Mouse (Mus musculus): Measurements from ENCODE around the gene Ell. TPM values are rescaled to one million over a fixed set of nuclear protein-coding genes. Genes with fewer than 3 reads are reported as not detected.
"Not testable (repeated sequence)": the region's sequence is repeated elsewhere in the genome, so short reads cannot be mapped to it uniquely, and the experiment has no call there.

Ell gene
- polyA plus RNA-seq, 1 experiment from 2014 or later, result 15.9 TPM

GRCm38 (mm10) chr8:70584606-70585257 is 45.5 kb downstream of the Ell start:
- no peak for ATAC-seq

GRCm38 (mm10) chr8:70585258-70585652 is 46.0 kb downstream of the Ell start:
- no peaks in the 10 kb centered on the region for H3K27me3 ChIP-seq (replicated peaks)
- peak; percentile 68; the same call in 1 of the 2 replicates for ATAC-seq
- WGBS, result 42% methylated on average over 7 of the region's 7 CpGs
- H3K9me3 ChIP-seq, result no peaks in the 10 kb centered on the region
- peaks cover 39% of the 10 kb centered on the region for H3K36me3 ChIP-seq
- no peak overlapping the region for H3K4me3 ChIP-seq (replicated peaks)
- H3K27ac ChIP-seq, result no peak overlapping the region
- H3K9ac ChIP-seq, result no peak overlapping the region
- H3K4me2 ChIP-seq (replicated peaks), result no peak overlapping the region
- no peaks in the 10 kb centered on the region for H3K4me1 ChIP-seq (replicated peaks)

More at GRCm38 (mm10) chr8:70584606-70585257, 45.5 kb downstream of the Ell start:
- no peak overlapping the region for H3K27ac ChIP-seq
- no peaks in the 10 kb centered on the region for H3K4me1 ChIP-seq (replicated peaks)
- no peak overlapping the region for H3K9ac ChIP-seq
- H3K4me3 ChIP-seq (replicated peaks), result no peak overlapping the region
- WGBS, result 87% methylated on average over 9 of the region's 9 CpGs
- H3K4me2 ChIP-seq (replicated peaks), result no peak overlapping the region
- no peaks in the 10 kb centered on the region for H3K9me3 ChIP-seq
- peaks cover 39% of the 10 kb centered on the region for H3K36me3 ChIP-seq
- H3K27me3 ChIP-seq (replicated peaks), result no peaks in the 10 kb centered on the region

- not testable (repeated sequence) for H3K4me2 ChIP-seq (replicated peaks); H3K27me3 ChIP-seq (replicated peaks); H3K4me3 ChIP-seq (replicated peaks); H3K4me1 ChIP-seq (replicated peaks); H3K27ac ChIP-seq; H3K9ac ChIP-seq; ATAC-seq; H3K9me3 ChIP-seq
- 85% methylated on average over 4 of the region's 4 CpGs for WGBS
- H3K36me3 ChIP-seq, result peaks cover 32% of the 10 kb centered on the region
These were observed 48.7 kb downstream of the Ell start for GRCm38 (mm10) chr8:70587955-70588354.

GRCm38 (mm10) chr8:70591569-70591968 is 52.3 kb downstream of the Ell start:
- H3K9ac ChIP-seq, result no peak overlapping the region
- peaks cover 22% of the 10 kb centered on the region for H3K36me3 ChIP-seq
- H3K4me2 ChIP-seq (replicated peaks), result no peak overlapping the region
- 94% methylated on average over 12 of the region's 12 CpGs for WGBS
- H3K4me1 ChIP-seq (replicated peaks), result peaks cover 24% of the 10 kb centered on the region
- no peaks in the 10 kb centered on the region for H3K9me3 ChIP-seq
- no peak for ATAC-seq
- no peak overlapping the region for H3K4me3 ChIP-seq (replicated peaks)
- H3K27ac ChIP-seq, result no peak overlapping the region
- no peaks in the 10 kb centered on the region for H3K27me3 ChIP-seq (replicated peaks)

GRCm38 (mm10) chr8:70593173-70593572 is 53.9 kb downstream of the Ell start:
- WGBS, result 52% methylated on average over 8 of the region's 8 CpGs
- Histone ChIP-seq H3K9me3 (no peaks in the 10 kb centered on the region), H3K27me3 (replicated peaks) (no peaks in the 10 kb centered on the region), H3K27ac (peak overlapping the region; percentile 82), H3K36me3 (peaks cover 26% of the 10 kb centered on the region), H3K9ac (no peak overlapping the region; the same call in 1 of the 2 replicates), H3K4me2 (replicated peaks) (peak overlapping the region; percentile 99), H3K4me3 (replicated peaks) (no peak overlapping the region), H3K4me1 (replicated peaks) (peaks cover 39% of the 10 kb centered on the region)
- ATAC-seq, result no peak

DNA sequence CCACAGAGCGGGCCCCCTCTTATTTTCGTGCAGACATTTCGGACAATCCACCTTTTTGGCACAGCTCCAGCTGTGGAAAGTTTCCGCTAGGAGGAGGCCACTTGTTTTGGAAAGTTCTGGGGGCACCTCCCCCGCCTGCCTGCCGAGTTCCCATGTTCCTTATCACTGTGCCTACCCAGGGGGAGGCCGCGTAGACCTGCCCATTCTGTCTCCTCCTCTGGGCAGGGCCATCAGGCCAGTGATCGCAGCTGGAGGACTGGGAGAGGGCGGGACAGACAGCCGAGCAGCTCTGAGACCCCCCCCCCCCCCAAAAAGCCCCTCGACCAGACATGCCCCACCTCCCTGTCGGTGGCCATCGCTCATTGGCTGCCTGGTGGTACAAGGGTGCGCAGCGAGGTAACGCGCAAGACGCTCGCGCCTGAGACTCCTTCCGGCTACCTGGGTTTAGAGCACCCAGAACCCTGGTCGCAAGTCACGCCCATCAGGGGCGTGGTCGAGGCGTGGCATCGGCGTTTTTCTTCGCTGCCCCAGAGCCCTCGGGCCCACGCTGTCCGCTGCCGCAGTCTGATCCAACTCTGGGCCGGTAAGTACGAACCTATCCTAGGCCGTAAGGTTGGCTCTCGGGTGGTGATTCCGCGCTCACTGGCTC is 54.8 kb downstream of the Ell start, which contains the start of gene Isyna1:
Isyna1 (plus strand) TSS at position 413 of the 649 bp plus-strand sequence.
- no peaks in the 10 kb centered on the region for H3K27me3 ChIP-seq (replicated peaks)
- H3K27ac ChIP-seq, result peak within 1 kb of the TSS; percentile 82
- peak within 1 kb of the TSS; percentile 66 for H3K4me3 ChIP-seq (replicated peaks)
- peak; percentile 92 for ATAC-seq
- no peaks in the 10 kb centered on the region for H3K9me3 ChIP-seq
- H3K9ac ChIP-seq, result peak within 1 kb of the TSS; percentile 71
- peak within 1 kb of the TSS; percentile 99 for H3K4me2 ChIP-seq (replicated peaks)
- peaks cover 48% of the 10 kb centered on the region for H3K4me1 ChIP-seq (replicated peaks)
- under 1% methylated on average over 39 of the region's 40 CpGs for WGBS
- H3K36me3 ChIP-seq, result peaks cover 23% of the 10 kb centered on the region

DNA sequence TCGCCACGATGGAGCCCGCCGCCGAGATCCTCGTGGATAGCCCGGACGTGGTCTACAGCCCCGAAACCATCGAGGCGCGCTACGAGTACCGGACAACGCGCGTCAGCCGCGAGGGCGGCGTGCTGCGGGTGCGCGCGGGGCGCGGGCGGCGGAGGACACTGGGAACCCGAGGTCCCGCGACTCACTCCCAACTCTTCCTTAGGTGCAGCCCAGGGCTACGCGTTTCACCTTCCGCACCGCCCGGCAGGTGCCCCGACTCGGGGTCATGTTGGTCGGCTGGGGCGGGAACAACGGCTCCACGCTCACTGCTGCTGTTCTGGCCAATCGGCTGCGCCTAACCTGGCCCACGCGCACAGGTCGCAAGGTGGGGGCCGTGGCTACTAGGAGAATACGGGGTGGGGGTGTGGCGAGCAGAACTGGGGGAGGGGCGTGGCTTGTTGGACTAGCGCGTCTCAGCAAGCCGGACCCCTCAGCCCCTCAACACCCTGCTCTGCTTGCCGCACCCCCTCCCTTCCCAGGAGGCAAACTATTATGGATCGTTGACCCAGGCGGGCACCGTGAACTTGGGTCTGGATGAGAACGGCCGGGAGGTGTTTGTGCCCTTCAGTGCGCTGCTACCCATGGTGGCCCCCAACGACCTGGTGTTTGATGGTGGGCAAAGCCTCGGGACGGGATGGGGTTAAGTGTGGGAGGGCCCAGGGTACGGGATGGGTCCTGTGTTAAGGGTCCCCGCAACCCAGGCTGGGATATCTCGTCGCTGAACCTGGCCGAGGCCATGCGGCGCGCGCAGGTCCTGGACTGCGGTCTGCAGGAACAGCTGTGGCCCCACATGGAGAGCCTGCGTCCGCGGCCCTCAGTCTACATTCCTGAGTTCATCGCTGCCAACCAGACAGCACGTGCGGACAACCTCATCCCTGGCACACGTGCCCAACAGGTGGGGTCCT is 55.6 kb downstream of the Ell start:
- no peaks in the 10 kb centered on the region for H3K27me3 ChIP-seq (replicated peaks)
- peak; percentile 37 for ATAC-seq
- peak overlapping the region; percentile 99 for H3K4me2 ChIP-seq (replicated peaks)
- peak overlapping the region; percentile 66 for H3K4me3 ChIP-seq (replicated peaks)
- H3K9me3 ChIP-seq, result no peaks in the 10 kb centered on the region
- 11% methylated on average over 82 of the region's 82 CpGs for whole genome bisulfite sequencing
- peaks cover 56% of the 10 kb centered on the region for H3K4me1 ChIP-seq (replicated peaks)
- H3K27ac ChIP-seq, result peak overlapping the region; percentile 82
- peaks cover 23% of the 10 kb centered on the region for H3K36me3 ChIP-seq
- H3K9ac ChIP-seq, result peak overlapping the region; percentile 71

- no peaks in the 10 kb centered on the region for H3K9me3 ChIP-seq
- WGBS, result 92% methylated on average over 12 of the region's 12 CpGs
- no peak overlapping the region for H3K4me3 ChIP-seq (replicated peaks)
- peaks cover 65% of the 10 kb centered on the region for H3K4me1 ChIP-seq (replicated peaks)
- H3K4me2 ChIP-seq (replicated peaks), result no peak overlapping the region; the same call in 1 of the 2 replicates
- ATAC-seq, result no peak
- no peaks in the 10 kb centered on the region for H3K27me3 ChIP-seq (replicated peaks)
- no peak overlapping the region for H3K9ac ChIP-seq
- no peak overlapping the region for H3K27ac ChIP-seq
- H3K36me3 ChIP-seq, result peaks cover 23% of the 10 kb centered on the region
These were observed 56.6 kb downstream of the Ell start for GRCm38 (mm10) chr8:70595811-70596210.

GRCm38 (mm10) chr8:70596216-70596615 is 57.0 kb downstream of the Ell start:
- Histone ChIP-seq H3K27ac (no peak overlapping the region), H3K9me3 (no peaks in the 10 kb centered on the region), H3K27me3 (replicated peaks) (no peaks in the 10 kb centered on the region), H3K4me1 (replicated peaks) (peaks cover 69% of the 10 kb centered on the region), H3K36me3 (peaks cover 23% of the 10 kb centered on the region), H3K9ac (no peak overlapping the region), H3K4me3 (replicated peaks) (no peak overlapping the region), H3K4me2 (replicated peaks) (no peak overlapping the region)
- WGBS, result 92% methylated on average over 18 of the region's 18 CpGs
- no peak for ATAC-seq

DNA sequence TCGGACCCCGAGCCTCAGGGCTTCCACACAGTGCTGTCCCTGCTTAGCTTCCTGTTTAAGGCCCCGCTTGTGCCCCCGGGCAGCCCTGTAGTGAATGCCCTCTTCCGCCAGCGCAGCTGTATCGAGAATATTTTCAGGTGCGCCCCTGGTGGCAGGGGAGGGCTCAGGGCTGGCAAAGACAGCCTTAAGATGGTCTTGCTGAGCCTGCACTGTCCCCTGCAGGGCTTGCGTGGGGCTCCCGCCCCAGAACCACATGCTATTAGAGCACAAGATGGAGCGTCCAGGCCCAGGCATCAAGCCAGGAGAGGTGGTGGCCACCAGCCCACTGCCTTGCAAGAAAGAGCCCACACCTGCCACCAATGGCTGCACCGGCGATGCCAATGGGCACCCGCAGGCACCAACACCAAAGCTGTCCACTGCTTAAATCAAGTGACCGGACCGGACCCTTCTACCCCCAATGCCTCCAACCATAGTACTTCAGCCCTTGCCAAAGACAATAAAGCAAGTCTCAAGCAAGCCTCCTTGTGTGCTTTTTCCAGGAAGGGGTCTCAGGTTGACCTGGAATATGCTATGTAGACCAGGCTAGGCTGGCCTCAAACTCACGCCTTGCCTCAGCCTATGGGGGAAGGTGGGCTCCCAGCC is 57.6 kb downstream of the Ell start:
- WGBS, result 86% methylated on average over 17 of the region's 17 CpGs
- peak overlapping the region; percentile 83 for H3K4me2 ChIP-seq (replicated peaks)
- no peak overlapping the region; the same call in 1 of the 2 replicates for H3K9ac ChIP-seq
- no peak overlapping the region for H3K27ac ChIP-seq
- no peak for ATAC-seq
- H3K4me1 ChIP-seq (replicated peaks), result peaks cover 72% of the 10 kb centered on the region
- peaks cover 17% of the 10 kb centered on the region for H3K36me3 ChIP-seq
- peak overlapping the region; percentile 44; the same call in 1 of the 2 replicates for H3K4me3 ChIP-seq (replicated peaks)
- no peaks in the 10 kb centered on the region for H3K9me3 ChIP-seq
- H3K27me3 ChIP-seq (replicated peaks), result no peaks in the 10 kb centered on the region

DNA sequence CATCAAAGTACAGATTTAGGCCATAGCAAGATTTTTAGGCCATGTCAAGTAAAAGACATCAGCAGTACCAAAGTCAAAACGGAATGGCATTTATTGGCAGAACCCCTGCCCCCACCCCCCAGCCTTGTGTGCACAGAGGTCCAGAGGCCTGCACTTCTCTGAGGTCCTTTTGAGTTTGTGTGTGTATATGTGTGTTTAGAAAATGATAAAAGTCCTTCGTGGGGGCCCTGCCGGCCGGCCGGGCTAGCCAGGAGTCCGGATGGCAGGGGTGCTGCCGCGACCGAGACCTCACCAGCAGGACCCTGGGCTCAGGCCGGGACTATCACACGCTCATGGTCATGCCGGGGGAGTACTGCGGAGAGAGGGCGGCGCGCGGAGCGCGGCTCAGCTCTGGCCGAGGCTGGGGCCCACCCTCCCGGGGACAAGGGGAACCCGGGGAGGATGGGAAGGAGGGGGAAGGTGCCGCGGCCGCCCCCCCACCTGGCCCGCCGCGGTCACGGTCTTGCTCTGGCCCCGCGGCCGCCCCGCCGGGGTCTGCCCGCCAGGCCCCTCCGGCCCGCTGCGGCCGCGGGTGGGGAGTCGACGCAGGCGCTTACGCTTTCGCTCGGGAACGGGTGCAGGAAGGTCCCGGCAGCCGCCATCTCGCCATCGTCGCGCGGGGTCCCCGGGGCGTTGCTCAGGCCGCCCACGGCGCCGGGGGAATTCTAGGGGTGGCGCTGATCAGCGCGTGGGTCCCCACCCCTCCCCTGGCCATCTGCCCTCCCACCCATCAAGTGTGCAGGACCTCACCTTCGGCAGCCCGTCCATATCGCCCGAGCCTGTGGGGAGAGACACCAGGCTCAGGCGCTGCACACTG is 58.4 kb downstream of the Ell start:
- ATAC-seq, result no peak
- H3K4me3 ChIP-seq (replicated peaks), result peak overlapping the region; percentile 44
- peaks cover 22% of the 10 kb centered on the region for H3K36me3 ChIP-seq
- H3K4me1 ChIP-seq (replicated peaks), result peaks cover 72% of the 10 kb centered on the region
- H3K9me3 ChIP-seq, result no peaks in the 10 kb centered on the region
- H3K27me3 ChIP-seq (replicated peaks), result no peaks in the 10 kb centered on the region
- 0 out of 2 replicates have a peak overlapping the region, but pooled peaks have one; percentile 27 for H3K27ac ChIP-seq
- H3K9ac ChIP-seq, result peak overlapping the region; percentile 59
- WGBS, result 20% methylated on average over 67 of the region's 68 CpGs
- H3K4me2 ChIP-seq (replicated peaks), result peak overlapping the region; percentile 83
